Mouse (Mus musculus): ENCODE measurements around the gene Rab7b. TPM values are rescaled to one million over a fixed set of nuclear protein-coding genes. Genes with fewer than 3 reads are reported as not detected.

Rab7b gene
- polyA plus RNA-seq, 1 experiment: 0.96 TPM

- DNase-seq (ENCODE audit: low read depth): peak; percentile 11
- TF ChIP-seq POLR2A (IDR thresholded peaks at IDR 0.05; ENCODE audit: borderline replicate concordance, extremely low read depth, insufficient read depth, insufficient read length, poor library complexity, severe bottlenecking) (no peak), CTCF (IDR thresholded peaks at IDR 0.05; ENCODE audit: borderline replicate concordance, extremely low read depth, insufficient read depth, insufficient read length) (no peak)
Measured at GRCm38 (mm10) chr1:131696325-131696724, 7.8 kb downstream of the Rab7b start.

GRCm38 (mm10) chr1:131698770-131699169 lies 10.3 kb downstream of the Rab7b start:
- no peak for DNase-seq (ENCODE audit: low read depth)
- no peak for TF ChIP-seq CTCF (IDR thresholded peaks at IDR 0.05; ENCODE audit: borderline replicate concordance, extremely low read depth, insufficient read depth, insufficient read length)
- TF ChIP-seq POLR2A (IDR thresholded peaks at IDR 0.05; ENCODE audit: borderline replicate concordance, extremely low read depth, insufficient read depth, insufficient read length, poor library complexity, severe bottlenecking): no peak

- TF ChIP-seq CTCF (IDR thresholded peaks at IDR 0.05; ENCODE audit: borderline replicate concordance, extremely low read depth, insufficient read depth, insufficient read length) (no peak), POLR2A (IDR thresholded peaks at IDR 0.05; ENCODE audit: borderline replicate concordance, extremely low read depth, insufficient read depth, insufficient read length, poor library complexity, severe bottlenecking) (no peak)
- no peak for DNase-seq (ENCODE audit: low read depth)
Measured at GRCm38 (mm10) chr1:131699642-131700041, 11.1 kb downstream of the Rab7b start.

GRCm38 (mm10) chr1:131700447-131700846 lies 12.0 kb downstream of the Rab7b start:
- TF ChIP-seq CTCF (IDR thresholded peaks at IDR 0.05; ENCODE audit: borderline replicate concordance, extremely low read depth, insufficient read depth, insufficient read length) (no peak), POLR2A (IDR thresholded peaks at IDR 0.05; ENCODE audit: borderline replicate concordance, extremely low read depth, insufficient read depth, insufficient read length, poor library complexity, severe bottlenecking) (no peak)
- DNase-seq (ENCODE audit: low read depth): no peak

- DNase-seq (ENCODE audit: low read depth): no peak
- TF ChIP-seq CTCF (IDR thresholded peaks at IDR 0.05; ENCODE audit: borderline replicate concordance, extremely low read depth, insufficient read depth, insufficient read length) (no peak), POLR2A (IDR thresholded peaks at IDR 0.05; ENCODE audit: borderline replicate concordance, extremely low read depth, insufficient read depth, insufficient read length, poor library complexity, severe bottlenecking) (no peak)
Measured at GRCm38 (mm10) chr1:131701391-131701790, 12.9 kb downstream of the Rab7b start.

- no peak for DNase-seq (ENCODE audit: low read depth)
- no peak for TF ChIP-seq POLR2A (IDR thresholded peaks at IDR 0.05; ENCODE audit: borderline replicate concordance, extremely low read depth, insufficient read depth, insufficient read length, poor library complexity, severe bottlenecking)
- TF ChIP-seq CTCF (IDR thresholded peaks at IDR 0.05; ENCODE audit: borderline replicate concordance, extremely low read depth, insufficient read depth, insufficient read length): no peak
Measured at GRCm38 (mm10) chr1:131702094-131702766, 13.7 kb downstream of the Rab7b start.

GRCm38 (mm10) chr1:131703482-131703881 lies 15.0 kb downstream of the Rab7b start:
- DNase-seq (ENCODE audit: low read depth): no peak
- TF ChIP-seq CTCF (IDR thresholded peaks at IDR 0.05; ENCODE audit: borderline replicate concordance, extremely low read depth, insufficient read depth, insufficient read length): no peak
- TF ChIP-seq POLR2A (IDR thresholded peaks at IDR 0.05; ENCODE audit: borderline replicate concordance, extremely low read depth, insufficient read depth, insufficient read length, poor library complexity, severe bottlenecking): no peak

GRCm38 (mm10) chr1:131708338-131708737 lies 19.8 kb downstream of the Rab7b start:
- peak; percentile 42 for DNase-seq (ENCODE audit: low read depth)
- TF ChIP-seq CTCF (IDR thresholded peaks at IDR 0.05; ENCODE audit: borderline replicate concordance, extremely low read depth, insufficient read depth, insufficient read length): peak; percentile 69
- no peak for TF ChIP-seq POLR2A (IDR thresholded peaks at IDR 0.05; ENCODE audit: borderline replicate concordance, extremely low read depth, insufficient read depth, insufficient read length, poor library complexity, severe bottlenecking)

GRCm38 (mm10) chr1:131711518-131711917 lies 23.0 kb downstream of the Rab7b start:
- TF ChIP-seq CTCF (IDR thresholded peaks at IDR 0.05; ENCODE audit: borderline replicate concordance, extremely low read depth, insufficient read depth, insufficient read length) (no peak), POLR2A (IDR thresholded peaks at IDR 0.05; ENCODE audit: borderline replicate concordance, extremely low read depth, insufficient read depth, insufficient read length, poor library complexity, severe bottlenecking) (no peak)
- DNase-seq (ENCODE audit: low read depth): no peak

GRCm38 (mm10) chr1:131712386-131712785 lies 23.9 kb downstream of the Rab7b start:
- TF ChIP-seq CTCF (IDR thresholded peaks at IDR 0.05; ENCODE audit: borderline replicate concordance, extremely low read depth, insufficient read depth, insufficient read length): peak; percentile 85; the same call in 1 of the 2 replicates
- TF ChIP-seq POLR2A (IDR thresholded peaks at IDR 0.05; ENCODE audit: borderline replicate concordance, extremely low read depth, insufficient read depth, insufficient read length, poor library complexity, severe bottlenecking): no peak
- peak; percentile 93 for DNase-seq (ENCODE audit: low read depth)

- peak; percentile 30 for DNase-seq (ENCODE audit: low read depth)
Measured at GRCm38 (mm10) chr1:131714388-131715337, 26.2 kb downstream of the Rab7b start.

More at GRCm38 (mm10) chr1:131714388-131715337, 26.2 kb downstream of the Rab7b start:
- TF ChIP-seq CTCF (IDR thresholded peaks at IDR 0.05; ENCODE audit: borderline replicate concordance, extremely low read depth, insufficient read depth, insufficient read length): no peak
- no peak for TF ChIP-seq POLR2A (IDR thresholded peaks at IDR 0.05; ENCODE audit: borderline replicate concordance, extremely low read depth, insufficient read depth, insufficient read length, poor library complexity, severe bottlenecking)
